Mouse (Mus musculus): ENCODE results near the gene Txn2.

DNA sequence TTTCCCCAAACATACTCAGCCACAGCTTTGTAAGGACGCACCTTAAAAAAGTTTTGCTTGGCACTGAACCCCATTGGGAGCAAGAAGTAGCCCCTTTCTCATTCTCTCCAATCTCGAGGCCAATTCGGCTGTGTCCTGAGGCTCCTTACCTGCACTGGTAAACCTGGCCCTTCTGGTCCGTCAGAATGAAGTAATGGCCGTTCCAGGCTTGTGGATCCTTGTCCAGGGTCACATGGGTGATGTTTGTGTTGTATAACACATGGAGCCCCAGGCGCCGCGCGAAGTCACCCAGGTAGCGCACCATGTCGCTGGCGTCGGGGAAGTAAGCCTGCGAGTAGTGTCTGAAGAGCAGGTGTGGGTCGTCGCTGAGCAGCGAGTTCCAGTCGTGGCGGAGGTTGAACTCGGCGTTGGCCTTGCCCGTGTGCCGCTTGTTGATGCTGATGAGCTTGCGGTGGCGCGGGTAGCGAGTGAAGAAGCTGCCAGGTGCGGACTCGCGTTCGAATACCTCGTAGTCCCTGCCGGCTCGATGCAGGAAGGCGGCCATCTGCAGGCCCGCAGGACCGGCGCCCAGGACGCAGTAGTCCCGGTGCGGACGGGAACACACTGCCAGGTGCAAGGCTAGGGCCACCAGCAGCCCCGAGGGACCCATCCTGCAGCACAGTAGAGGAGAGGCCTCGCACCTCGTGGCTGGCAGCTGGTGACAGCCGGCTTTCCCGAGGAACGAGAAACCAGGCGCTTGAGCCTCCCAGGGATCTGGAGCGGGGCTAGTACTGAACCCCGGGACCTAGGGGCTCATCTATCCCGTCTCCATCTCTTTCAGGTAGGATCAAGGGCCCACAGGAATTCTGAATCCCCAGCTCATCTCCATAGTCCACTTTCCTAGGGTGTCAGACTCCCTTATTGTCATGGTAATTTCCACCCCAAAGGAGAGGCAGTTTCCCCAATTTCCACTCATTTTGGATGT lies 26.9 kb upstream of the Txn2 start:
- TF ChIP-seq CTCF (IDR thresholded peaks at IDR 0.05; ENCODE audit: control insufficient read depth, insufficient read depth, low read length) (no peak), POLR2A (IDR thresholded peaks at IDR 0.05; ENCODE audit: borderline replicate concordance, control insufficient read depth, low read depth, low read length) (peak; percentile 28; the same call in 1 of the 2 replicates)
